Mouse (Mus musculus): Measurements from ENCODE around the gene Klk1b21. TPM values are rescaled to one million over a fixed set of nuclear protein-coding genes. Genes with fewer than 3 reads are reported as not detected.
"Not testable (repeated sequence)": the region's sequence is repeated elsewhere in the genome, so short reads cannot be mapped to it uniquely, and the experiment has no call there.

Klk1b21 gene
- total RNA-seq (2021) = not detected

DNA sequence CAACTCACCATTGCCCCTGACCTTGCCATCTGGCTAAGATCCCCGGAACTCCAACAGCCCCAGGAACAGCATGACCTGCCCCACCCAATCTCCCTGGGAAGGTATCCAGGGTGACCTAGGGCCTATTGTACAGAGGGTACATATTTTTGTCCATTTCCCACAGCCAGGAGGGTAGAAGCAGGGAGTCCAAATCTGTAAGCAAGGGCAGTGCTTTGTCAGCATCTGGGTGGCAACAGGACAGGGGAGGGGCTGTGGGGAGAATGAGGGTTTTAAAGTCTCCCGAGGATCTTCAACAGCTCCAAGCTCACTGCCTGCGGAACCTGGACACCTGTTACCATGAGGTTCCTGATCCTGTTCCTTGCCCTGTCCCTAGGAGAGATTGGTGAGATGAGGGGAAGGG is at the start of gene Klk1b21:
Klk1b21 (plus strand) TSS at position 301 of the 400 bp plus-strand sequence.
- DNase-seq (ENCODE audit: low spot score in 2 of 2); intact Hi-C loops (cut with DNase I): not testable (repeated sequence)

DNA sequence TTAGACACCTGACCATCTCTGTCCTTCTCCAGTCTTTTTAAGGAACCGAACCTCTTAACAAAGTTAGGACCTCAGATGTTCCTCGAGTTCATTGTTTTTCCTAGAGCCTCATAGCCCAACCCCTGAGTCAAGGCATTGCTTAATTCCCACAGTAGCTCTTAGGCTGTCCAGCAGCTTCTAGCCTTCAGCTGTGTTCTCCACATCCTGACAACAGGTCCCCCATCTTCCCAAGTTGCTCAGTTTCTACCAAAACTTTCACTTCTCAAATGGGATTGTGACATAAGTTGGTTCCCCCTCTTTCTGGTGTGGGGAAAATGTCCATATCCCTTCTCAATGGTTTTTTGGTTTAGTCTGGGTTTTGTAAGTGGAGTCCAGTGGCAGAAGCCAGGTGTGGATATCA is 30.0 kb upstream of the Klk1b21 start:
- DNase-seq (ENCODE audit: low spot score in 2 of 2) = no peak
- intact Hi-C loops (cut with DNase I) = no loop called here

DNA sequence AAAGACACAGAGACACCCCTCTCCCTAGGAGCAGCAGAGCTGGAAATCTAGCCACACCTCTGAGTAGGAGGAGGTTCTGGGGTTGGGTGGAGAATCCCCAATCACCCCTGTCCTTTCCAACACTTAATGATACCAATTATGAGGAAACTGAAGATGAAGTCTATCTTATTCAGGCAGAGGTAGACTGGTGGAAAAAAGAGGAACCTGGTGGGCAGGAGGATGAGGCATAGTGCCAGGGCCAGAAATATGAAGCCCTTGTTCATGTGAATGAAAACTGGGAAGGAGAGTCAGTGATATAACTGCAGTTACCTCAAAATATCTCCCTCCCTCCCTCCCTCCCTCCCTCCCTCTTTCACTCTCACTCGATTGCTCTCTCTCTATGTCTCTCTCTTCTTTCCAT is 24.4 kb upstream of the Klk1b21 start:
- intact Hi-C loops (cut with DNase I) = no loop called here

GRCm38 (mm10) chr7:44096111-44096510 is 6.0 kb upstream of the Klk1b21 start:
- intact Hi-C loops (cut with DNase I) = no loop called here
- no peak for DNase-seq (ENCODE audit: low spot score in 2 of 2)

More for the DNA sequence above, 24.4 kb upstream of the Klk1b21 start:
- DNase-seq (ENCODE audit: low spot score in 2 of 2) = no peak

DNA sequence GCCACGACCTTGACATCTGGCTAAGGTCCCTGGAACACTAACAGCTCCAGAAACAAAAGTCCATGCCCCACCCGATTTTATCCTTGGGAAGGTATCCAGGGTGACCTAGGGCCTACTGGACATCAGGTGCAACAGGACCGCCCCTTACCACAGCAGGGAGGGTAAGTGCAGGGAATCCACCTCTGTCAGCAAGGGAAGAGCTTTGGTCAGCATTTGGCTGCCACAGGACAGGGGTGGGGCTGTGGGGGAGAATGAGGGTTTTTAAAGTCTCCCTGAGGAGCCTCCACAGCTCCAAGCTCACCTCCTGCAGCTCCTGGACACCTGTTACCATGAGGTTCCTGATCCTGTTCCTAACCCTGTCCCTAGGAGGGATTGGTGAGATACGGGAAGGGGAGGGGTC is 10.2 kb downstream of the Klk1b21 start, which contains the start of gene Klk1b22:
Klk1b22 (plus strand) TSS at position 301 of the 400 bp plus-strand sequence.
- DNase-seq (ENCODE audit: low spot score in 2 of 2) = no peak
- intact Hi-C loops (cut with DNase I) = no loop called here

DNA sequence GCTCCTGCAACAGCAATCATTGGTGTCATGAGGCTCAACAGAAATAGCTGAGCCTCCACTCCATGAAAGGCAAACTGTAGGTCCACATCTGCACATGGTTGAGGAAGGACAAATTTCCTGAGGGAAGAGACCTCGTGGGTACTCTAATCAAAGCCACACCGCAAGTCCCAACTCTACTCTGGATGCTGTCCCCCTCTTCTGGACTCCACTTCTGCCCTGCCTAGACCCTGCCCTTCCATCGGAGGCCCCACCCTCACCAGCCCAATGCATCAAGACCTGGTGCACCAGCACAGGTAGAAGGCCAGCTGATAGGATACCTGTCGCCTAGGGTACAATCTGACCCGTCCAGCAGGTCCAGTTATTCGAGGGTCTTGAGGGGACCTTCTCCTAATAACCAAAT is 21.3 kb downstream of the Klk1b21 start:
- no peak for DNase-seq (ENCODE audit: low spot score in 2 of 2)
- intact Hi-C loops (cut with DNase I) = no loop called here

- intact Hi-C loops (cut with DNase I) = no loop called here
- no peak for DNase-seq (ENCODE audit: low spot score in 2 of 2)
Observed at GRCm38 (mm10) chr7:44136467-44136866, 34.3 kb downstream of the Klk1b21 start, which contains the start of gene Klk1b16. Klk1b16 (plus strand) TSS chr7:44136767.

Other genes with a start within 250 kb of the Klk1b21 start
- not detected for gene Klk4, start 221.2 kb upstream of the Klk1b21 start, total RNA-seq (2021)
- not detected for gene Klk15, start 168.6 kb upstream of the Klk1b21 start, total RNA-seq (2021)
- gene Klk1b8, start 151.7 kb upstream of the Klk1b21 start, total RNA-seq (2021) = not detected
- gene Klk1b1, start 135.6 kb upstream of the Klk1b21 start, total RNA-seq (2021) = not detected
- gene Klk1b9, start 126.3 kb upstream of the Klk1b21 start, total RNA-seq (2021) = not detected
- not detected for gene Klk1b11, start 106.5 kb upstream of the Klk1b21 start, total RNA-seq (2021)
- not detected for gene Klk1b26, start 90.2 kb upstream of the Klk1b21 start, total RNA-seq (2021)
- not detected for gene Klk1b27, start 50.0 kb upstream of the Klk1b21 start, total RNA-seq (2021)
- not detected for gene Klk1b22, start 10.3 kb downstream of the Klk1b21 start, total RNA-seq (2021)
- not detected for gene Klk1b16, start 34.4 kb downstream of the Klk1b21 start, total RNA-seq (2021)
- not detected for gene Klk1b24, start 85.9 kb downstream of the Klk1b21 start, total RNA-seq (2021)
- gene Klk1b3, start 95.9 kb downstream of the Klk1b21 start, total RNA-seq (2021) = not detected
- not detected for gene Klk1b4, start 105.1 kb downstream of the Klk1b21 start, total RNA-seq (2021)
- gene Klk1b5, start 113.6 kb downstream of the Klk1b21 start, total RNA-seq (2021) = not detected
- gene Klk1, start 123.0 kb downstream of the Klk1b21 start, total RNA-seq (2021) = not detected
- gene Gm36864, start 133.8 kb downstream of the Klk1b21 start, total RNA-seq (2021) = not detected
- gene 1700028J19Rik, start 144.4 kb downstream of the Klk1b21 start, total RNA-seq (2021) = 1 to 10 TPM; 1.4 to 2.1 TPM
- gene 2410002F23Rik, start 144.4 kb downstream of the Klk1b21 start, total RNA-seq (2021) = 10 to 100 TPM; 70.3 to 70.5 TPM
- gene Acp4, start 155.1 kb downstream of the Klk1b21 start, total RNA-seq (2021) = not detected
- not detected for gene Gm15517, start 159.1 kb downstream of the Klk1b21 start, total RNA-seq (2021)
- gene Clec11a, start 204.6 kb downstream of the Klk1b21 start, total RNA-seq (2021) = 1 to 10 TPM; 3.9 to 4.0 TPM
- 100 to 1,000 TPM; 586 to 632 TPM for gene Shank1, start 207.9 kb downstream of the Klk1b21 start, total RNA-seq (2021)